Mouse (Mus musculus): ENCODE results near the gene Hs6st3. TPM values are rescaled to one million over a fixed set of nuclear protein-coding genes. Genes with fewer than 3 reads are reported as not detected.
A peak's percentile ranks its signal among the peaks of the same experiment; 100 is the strongest.
"Not testable (repeated sequence)": the region's sequence is repeated elsewhere in the genome, so short reads cannot be mapped to it uniquely, and the experiment has no call there.

Gene Hs6st3
- polyA plus RNA-seq, 1 experiment from 2014 or later, result 1.2 TPM

- H3K36me3 ChIP-seq; ATAC-seq (ENCODE audit: low read depth); H3K4me1 ChIP-seq (replicated peaks); H3K27me3 ChIP-seq; H3K4me2 ChIP-seq; H3K9ac ChIP-seq; H3K27ac ChIP-seq (replicated peaks); H3K9me3 ChIP-seq; H3K4me3 ChIP-seq: not testable (repeated sequence)
- 92% methylated on average over 1 of the region's 1 CpGs for WGBS
Measured at GRCm38 (mm10) chr14:119587365-119587764, 449.2 kb downstream of the Hs6st3 start.

- H3K4me3 ChIP-seq, result no peak overlapping the region
- no peaks in the 10 kb centered on the region for H3K4me1 ChIP-seq (replicated peaks)
- no peak for ATAC-seq (ENCODE audit: low read depth)
- WGBS, result 71% methylated on average over 14 of the region's 14 CpGs
- no peak overlapping the region for H3K27ac ChIP-seq (replicated peaks)
- H3K9ac ChIP-seq, result no peak overlapping the region
- H3K27me3 ChIP-seq, result no peaks in the 10 kb centered on the region
- H3K4me2 ChIP-seq, result no peak overlapping the region
- H3K9me3 ChIP-seq, result no peaks in the 10 kb centered on the region
- no peaks in the 10 kb centered on the region for H3K36me3 ChIP-seq
Measured at GRCm38 (mm10) chr14:119604327-119604726, 466.2 kb downstream of the Hs6st3 start.

GRCm38 (mm10) chr14:119612793-119613192 lies 474.7 kb downstream of the Hs6st3 start:
- no peak overlapping the region for H3K27ac ChIP-seq (replicated peaks)
- no peaks in the 10 kb centered on the region for H3K4me1 ChIP-seq (replicated peaks)
- H3K27me3 ChIP-seq, result no peaks in the 10 kb centered on the region
- no peak overlapping the region for H3K4me3 ChIP-seq
- H3K9me3 ChIP-seq, result no peaks in the 10 kb centered on the region
- H3K36me3 ChIP-seq, result no peaks in the 10 kb centered on the region
- no peak overlapping the region for H3K9ac ChIP-seq
- no peak overlapping the region for H3K4me2 ChIP-seq
- no peak for ATAC-seq (ENCODE audit: low read depth)
- WGBS, result 85% methylated on average over 2 of the region's 2 CpGs

- Histone ChIP-seq H3K4me3 (no peak overlapping the region), H3K27ac (replicated peaks) (no peak overlapping the region), H3K4me2 (no peak overlapping the region), H3K27me3 (no peaks in the 10 kb centered on the region), H3K9me3 (no peaks in the 10 kb centered on the region), H3K4me1 (replicated peaks) (no peaks in the 10 kb centered on the region), H3K36me3 (no peaks in the 10 kb centered on the region), H3K9ac (no peak overlapping the region)
- 90% methylated on average over 1 of the region's 1 CpGs for WGBS
- ATAC-seq (ENCODE audit: low read depth), result no peak
Measured at GRCm38 (mm10) chr14:119629127-119629526, 491.0 kb downstream of the Hs6st3 start.

- Histone ChIP-seq H3K4me1 (replicated peaks) (no peaks in the 10 kb centered on the region), H3K4me3 (no peak overlapping the region)
- 78% methylated on average over 3 of the region's 3 CpGs for WGBS
Measured at GRCm38 (mm10) chr14:119633090-119633489, 494.9 kb downstream of the Hs6st3 start.

GRCm38 (mm10) chr14:119633626-119634025 lies 495.5 kb downstream of the Hs6st3 start:
- Histone ChIP-seq H3K9me3 (no peaks in the 10 kb centered on the region), H3K27ac (replicated peaks) (no peak overlapping the region), H3K9ac (no peak overlapping the region), H3K36me3 (no peaks in the 10 kb centered on the region), H3K4me2 (no peak overlapping the region), H3K27me3 (no peaks in the 10 kb centered on the region), H3K4me3 (no peak overlapping the region), H3K4me1 (replicated peaks) (no peaks in the 10 kb centered on the region)
- WGBS, result 66% methylated on average over 3 of the region's 3 CpGs
- ATAC-seq (ENCODE audit: low read depth), result no peak

More at GRCm38 (mm10) chr14:119633090-119633489, 494.9 kb downstream of the Hs6st3 start:
- no peak overlapping the region for H3K9ac ChIP-seq
- ATAC-seq (ENCODE audit: low read depth), result no peak
- no peak overlapping the region for H3K27ac ChIP-seq (replicated peaks)
- H3K36me3 ChIP-seq, result no peaks in the 10 kb centered on the region
- no peaks in the 10 kb centered on the region for H3K27me3 ChIP-seq
- H3K4me2 ChIP-seq, result no peak overlapping the region
- no peaks in the 10 kb centered on the region for H3K9me3 ChIP-seq

GRCm38 (mm10) chr14:119642874-119643273 lies 504.7 kb downstream of the Hs6st3 start:
- H3K4me3 ChIP-seq, result no peak overlapping the region
- WGBS, result 93% methylated on average over 1 of the region's 1 CpGs
- no peaks in the 10 kb centered on the region for H3K27me3 ChIP-seq
- 0 out of 2 replicates have a peak, but pooled peaks cover 5% of the 10 kb centered on the region for H3K9me3 ChIP-seq
- ATAC-seq (ENCODE audit: low read depth), result no peak
- no peak overlapping the region for H3K9ac ChIP-seq
- no peaks in the 10 kb centered on the region for H3K4me1 ChIP-seq (replicated peaks)
- H3K36me3 ChIP-seq, result no peaks in the 10 kb centered on the region
- H3K4me2 ChIP-seq, result no peak overlapping the region
- no peak overlapping the region for H3K27ac ChIP-seq (replicated peaks)

- no peak for ATAC-seq (ENCODE audit: low read depth)
- 97% methylated on average over 12 of the region's 12 CpGs for WGBS
- Histone ChIP-seq H3K27me3 (no peaks in the 10 kb centered on the region), H3K9ac (no peak overlapping the region), H3K4me1 (replicated peaks) (no peaks in the 10 kb centered on the region), H3K4me2 (no peak overlapping the region), H3K27ac (replicated peaks) (no peak overlapping the region), H3K4me3 (no peak overlapping the region), H3K36me3 (no peaks in the 10 kb centered on the region), H3K9me3 (0 out of 2 replicates have a peak, but pooled peaks cover 5% of the 10 kb centered on the region)
Measured at GRCm38 (mm10) chr14:119643840-119644239, 505.7 kb downstream of the Hs6st3 start.

GRCm38 (mm10) chr14:119656936-119657335 lies 518.8 kb downstream of the Hs6st3 start:
- ATAC-seq (ENCODE audit: low read depth), result no peak
- Histone ChIP-seq H3K4me1 (replicated peaks) (no peaks in the 10 kb centered on the region), H3K9ac (no peak overlapping the region), H3K27ac (replicated peaks) (no peak overlapping the region), H3K9me3 (no peaks in the 10 kb centered on the region), H3K4me2 (no peak overlapping the region), H3K36me3 (no peaks in the 10 kb centered on the region), H3K4me3 (no peak overlapping the region), H3K27me3 (no peaks in the 10 kb centered on the region)
- WGBS, result 73% methylated on average over 2 of the region's 2 CpGs

GRCm38 (mm10) chr14:119665741-119666141 lies 527.6 kb downstream of the Hs6st3 start:
- Histone ChIP-seq H3K27me3 (no peaks in the 10 kb centered on the region), H3K36me3 (no peaks in the 10 kb centered on the region), H3K9ac (no peak overlapping the region), H3K4me2 (no peak overlapping the region), H3K4me3 (no peak overlapping the region), H3K27ac (replicated peaks) (0 out of 2 replicates have a peak overlapping the region, but pooled peaks have one; percentile 3), H3K4me1 (replicated peaks) (no peaks in the 10 kb centered on the region), H3K9me3 (no peaks in the 10 kb centered on the region)
- no peak for ATAC-seq (ENCODE audit: low read depth)
- WGBS, result 71% methylated on average over 5 of the region's 5 CpGs

GRCm38 (mm10) chr14:119667421-119667820 lies 529.3 kb downstream of the Hs6st3 start:
- no peaks in the 10 kb centered on the region for H3K4me1 ChIP-seq (replicated peaks)
- no peaks in the 10 kb centered on the region for H3K27me3 ChIP-seq
- 91% methylated on average over 1 of the region's 1 CpGs for WGBS
- H3K36me3 ChIP-seq, result no peaks in the 10 kb centered on the region
- H3K4me2 ChIP-seq, result no peak overlapping the region
- no peak overlapping the region for H3K4me3 ChIP-seq
- ATAC-seq (ENCODE audit: low read depth), result no peak
- H3K27ac ChIP-seq (replicated peaks), result no peak overlapping the region
- no peaks in the 10 kb centered on the region for H3K9me3 ChIP-seq
- H3K9ac ChIP-seq, result no peak overlapping the region

GRCm38 (mm10) chr14:119670836-119671587 lies 532.9 kb downstream of the Hs6st3 start:
- Histone ChIP-seq H3K36me3 (no peaks in the 10 kb centered on the region), H3K4me2 (no peak overlapping the region), H3K27me3 (no peaks in the 10 kb centered on the region), H3K9me3 (no peaks in the 10 kb centered on the region), H3K27ac (replicated peaks) (no peak overlapping the region), H3K4me1 (replicated peaks) (no peaks in the 10 kb centered on the region), H3K4me3 (no peak overlapping the region), H3K9ac (no peak overlapping the region)
- ATAC-seq (ENCODE audit: low read depth), result no peak
- 84% methylated on average over 16 of the region's 16 CpGs for WGBS

- 92% methylated on average over 11 of the region's 11 CpGs for WGBS
- ATAC-seq (ENCODE audit: low read depth), result no peak
Measured at GRCm38 (mm10) chr14:119678574-119678973, 540.4 kb downstream of the Hs6st3 start.

More at GRCm38 (mm10) chr14:119678574-119678973, 540.4 kb downstream of the Hs6st3 start:
- Histone ChIP-seq H3K4me2 (no peak overlapping the region), H3K36me3 (no peaks in the 10 kb centered on the region), H3K27ac (replicated peaks) (no peak overlapping the region), H3K27me3 (no peaks in the 10 kb centered on the region), H3K9ac (no peak overlapping the region), H3K4me3 (no peak overlapping the region), H3K9me3 (no peaks in the 10 kb centered on the region), H3K4me1 (replicated peaks) (no peaks in the 10 kb centered on the region)

Data from neural tube, embryonic 13.5 days (tissue).